Mouse (Mus musculus) C2C12 (cell line): Measurements from ENCODE around the gene Uvssa.

Experiments used
- CEBPB ChIP-seq: IDR thresholded peaks from one replicate; pipeline ENCODE4 v1.6.1; 2011; ENCODE audit warnings: low read depth, mild to moderate bottlenecking, control low read depth, moderate library complexity
- CTCF ChIP-seq: IDR thresholded peaks from one replicate; pipeline ENCODE4 v1.5.1; 2011; ENCODE audit not compliant: control insufficient read depth, insufficient read depth, insufficient read length
- MAX ChIP-seq: IDR thresholded peaks from one replicate; pipeline ENCODE4 v1.6.1; 2011; ENCODE audit warnings: mild to moderate bottlenecking, control low read depth

GRCm38 (mm10) chr5:33377801-33378301 is 498 bp upstream of the Uvssa start:
- no peak for TF ChIP-seq MAX
- TF ChIP-seq CTCF, result no peak
- no peak for TF ChIP-seq CEBPB
